Mouse (Mus musculus): Measurements from ENCODE around the gene Pbld1.

Pbld1 gene

GRCm38 (mm10) chr10:63059862-63060261 is at the start of gene Pbld1:
TSS of gene Pbld1 (plus strand) at chr10:63060162.
- no peak for DNase-seq (ENCODE audit: low read depth, low spot score)

GRCm38 (mm10) chr10:63010268-63010667 is 49.7 kb upstream of the Pbld1 start:
- no peak for DNase-seq (ENCODE audit: low read depth, low spot score)

DNA sequence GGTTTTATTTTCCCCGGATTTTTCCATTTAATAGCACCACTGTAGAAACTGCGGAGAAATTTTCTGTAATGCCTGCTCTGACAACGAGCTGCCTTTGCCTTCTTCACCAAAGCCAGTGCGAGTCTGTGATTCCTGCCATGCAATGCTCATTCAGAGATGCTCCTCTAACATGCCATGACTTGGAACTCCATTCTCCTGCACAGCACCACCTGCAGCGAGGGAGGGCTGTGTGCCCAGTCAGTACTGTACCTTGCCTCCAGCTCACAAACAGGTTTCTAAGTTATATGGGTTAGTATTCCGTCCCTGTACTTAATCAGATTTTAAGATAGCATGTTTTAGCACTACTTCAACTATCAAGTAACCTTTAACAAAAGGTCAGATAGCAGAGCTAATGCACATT is 48.4 kb upstream of the Pbld1 start:
- DNase-seq (ENCODE audit: low read depth, low spot score) = peak; percentile 63

DNA sequence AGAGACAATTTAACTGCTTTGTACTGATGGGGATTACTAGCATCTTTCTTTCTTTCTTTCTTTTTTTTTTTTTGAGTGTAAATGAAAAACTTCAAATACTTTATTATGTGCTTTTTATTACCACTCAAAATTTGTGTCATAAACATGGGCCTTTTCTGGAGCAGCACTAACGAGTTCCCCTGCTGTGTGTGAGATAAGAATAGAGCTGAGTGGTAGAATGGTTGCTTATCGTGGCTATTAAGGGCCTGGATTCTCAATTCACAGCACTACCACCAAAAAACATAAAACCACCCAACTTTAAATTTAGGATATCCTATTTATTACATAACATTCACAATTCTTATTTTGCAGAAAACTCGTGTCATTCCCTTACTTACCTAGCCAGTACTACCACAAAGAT is 46.5 kb upstream of the Pbld1 start:
- DNase-seq (ENCODE audit: low read depth, low spot score) = no peak

DNA sequence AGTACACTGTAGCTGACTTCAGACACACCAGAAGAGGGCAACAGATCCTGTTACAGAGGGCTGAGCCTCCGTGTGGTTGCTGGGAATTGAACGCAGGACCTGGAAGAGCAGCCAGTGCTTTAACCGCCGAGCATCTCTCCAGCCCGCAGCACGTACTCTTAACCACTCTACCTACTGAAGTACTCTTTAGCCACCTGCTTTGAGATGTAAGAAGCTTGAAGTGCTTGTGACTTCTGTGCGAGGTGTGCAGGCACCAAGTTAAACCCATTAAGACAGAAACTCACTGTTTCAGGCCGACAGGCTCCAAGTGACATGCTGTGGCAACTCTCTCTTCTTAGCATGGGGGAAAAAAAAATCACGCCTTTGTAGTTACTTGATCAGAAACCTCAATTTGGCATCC is 45.8 kb upstream of the Pbld1 start:
- DNase-seq (ENCODE audit: low read depth, low spot score) = no peak

DNA sequence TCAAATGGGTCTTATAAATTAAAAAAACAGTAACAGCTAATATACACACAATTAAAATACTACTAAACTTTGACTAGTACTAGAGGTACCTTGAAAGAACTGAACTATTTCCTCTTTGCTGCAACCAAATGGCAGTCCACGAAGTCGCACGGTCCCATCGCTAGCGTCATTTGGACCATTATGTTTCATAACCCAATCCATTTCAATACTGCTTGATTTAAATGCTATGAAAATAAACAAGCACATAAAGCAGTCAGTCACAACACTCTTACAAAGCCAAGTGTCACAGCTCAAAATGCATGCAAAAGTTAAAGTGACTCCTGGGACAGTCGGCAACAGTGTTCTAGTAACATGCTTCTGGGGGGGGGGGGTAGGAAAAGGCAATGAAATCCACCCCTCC is 40.7 kb upstream of the Pbld1 start:
- DNase-seq (ENCODE audit: low read depth, low spot score) = no peak

DNA sequence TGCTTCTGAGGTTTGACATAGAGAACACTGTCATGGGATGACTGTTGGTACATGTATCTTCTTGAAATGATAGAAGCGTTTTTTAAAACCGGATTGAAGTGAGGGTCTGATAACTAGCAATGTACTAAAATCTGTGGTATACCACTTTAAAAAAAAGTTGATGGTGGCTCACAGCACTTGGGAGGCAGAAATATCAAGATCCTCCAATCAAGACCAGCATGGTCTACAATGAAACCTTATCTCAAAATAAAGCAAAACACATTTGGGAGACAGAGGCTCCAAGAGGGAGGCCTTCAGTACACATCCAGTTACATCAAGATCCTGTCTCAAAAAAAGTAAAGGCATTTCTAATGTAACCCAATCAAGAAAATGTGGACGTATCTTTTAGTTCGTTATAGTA is 38.3 kb upstream of the Pbld1 start:
- DNase-seq (ENCODE audit: low read depth, low spot score) = no peak

DNA sequence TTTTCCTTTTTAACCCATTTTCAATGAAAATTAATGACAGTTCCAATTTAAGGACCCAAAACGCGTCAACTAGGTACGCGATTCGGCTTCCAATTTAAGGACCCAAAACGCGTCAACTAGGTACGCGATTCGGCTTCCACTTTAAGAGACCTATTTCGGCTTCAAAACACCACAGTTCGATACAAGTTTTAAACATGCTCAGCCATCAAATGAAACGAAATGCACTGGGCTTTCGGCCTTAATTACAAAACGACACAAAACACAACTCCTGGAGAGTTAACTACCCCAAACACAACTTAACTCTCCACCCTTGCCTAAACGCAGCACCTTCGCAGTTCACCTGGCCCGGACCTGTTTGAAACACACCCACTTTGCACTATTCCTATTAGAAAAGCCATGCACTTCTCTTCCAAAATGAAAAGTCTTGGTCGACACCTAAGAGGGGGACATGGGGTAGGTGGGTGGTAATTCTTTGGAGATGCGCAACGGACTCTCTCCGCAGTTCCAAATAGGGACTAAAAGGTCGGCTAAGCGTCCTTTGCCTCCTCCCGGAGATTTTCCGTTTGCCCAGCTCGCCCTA is 37.3 kb upstream of the Pbld1 start:
- no peak for DNase-seq (ENCODE audit: low read depth, low spot score)

DNA sequence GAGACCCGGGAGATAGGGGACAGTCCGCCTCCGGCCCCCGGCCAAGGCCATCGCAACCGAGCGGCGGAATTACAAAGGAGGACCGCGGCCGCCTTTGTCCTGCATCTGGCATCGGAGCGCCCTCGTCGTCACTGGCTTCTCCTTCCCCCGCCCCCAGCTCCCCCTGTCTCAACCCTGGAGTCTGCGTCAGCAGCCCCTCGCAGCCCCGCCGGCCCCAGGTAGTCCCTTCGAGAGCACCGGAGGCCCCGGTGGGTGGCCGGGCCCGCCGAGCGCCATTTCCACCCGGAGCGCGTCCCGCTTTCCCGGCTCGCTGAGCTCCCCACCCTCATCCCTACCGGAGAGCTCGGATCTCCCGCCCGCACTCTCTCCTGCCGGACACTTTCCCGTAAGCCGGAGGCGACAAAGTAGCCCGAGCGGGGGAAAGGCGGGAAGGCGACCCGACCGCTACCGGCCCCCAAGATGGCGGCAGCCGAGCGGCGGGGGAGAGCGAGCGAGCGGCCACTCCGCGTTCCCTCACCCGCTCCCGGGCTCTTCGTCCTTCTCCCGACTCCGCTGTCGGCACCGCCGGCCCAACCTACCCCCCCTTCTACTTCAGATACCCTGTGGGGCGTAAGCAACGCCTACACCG is 36.7 kb upstream of the Pbld1 start:
- DNase-seq (ENCODE audit: low read depth, low spot score) = peak; percentile 72

GRCm38 (mm10) chr10:63023749-63024579 is 36.0 kb upstream of the Pbld1 start, which contains the start of the genes Hnrnph3 and Pbld2:
TSS of gene Hnrnph3 (minus strand) at chr10:63024217.
TSS of gene Pbld2 (plus strand) at chr10:63024315.
- peak; percentile 99 for DNase-seq (ENCODE audit: low read depth, low spot score)

DNA sequence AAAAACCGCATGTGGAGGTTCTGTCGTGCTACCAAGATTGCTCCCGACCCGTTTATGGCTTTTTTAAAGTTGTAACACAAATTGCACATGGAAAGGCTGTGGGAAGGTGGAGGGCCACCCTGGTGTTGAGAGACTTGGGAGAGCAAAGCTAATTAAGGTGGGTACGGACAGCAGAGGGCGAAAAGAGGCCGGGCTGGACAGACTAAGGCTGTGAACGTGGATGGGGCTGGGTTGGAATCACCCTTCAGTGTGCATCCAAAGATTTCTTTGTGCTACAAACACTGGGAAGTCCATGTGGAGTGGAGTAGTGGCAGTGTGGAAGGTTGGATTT is 35.4 kb upstream of the Pbld1 start:
- peak; percentile 88 for DNase-seq (ENCODE audit: low read depth, low spot score)

GRCm38 (mm10) chr10:63025016-63025415 is 34.9 kb upstream of the Pbld1 start:
- DNase-seq (ENCODE audit: low read depth, low spot score) = no peak

- DNase-seq (ENCODE audit: low read depth, low spot score) = no peak
These were observed 34.4 kb upstream of the Pbld1 start for GRCm38 (mm10) chr10:63025491-63026011.

GRCm38 (mm10) chr10:63026156-63026794 is 33.7 kb upstream of the Pbld1 start:
- peak; percentile 74 for DNase-seq (ENCODE audit: low read depth, low spot score)

DNA sequence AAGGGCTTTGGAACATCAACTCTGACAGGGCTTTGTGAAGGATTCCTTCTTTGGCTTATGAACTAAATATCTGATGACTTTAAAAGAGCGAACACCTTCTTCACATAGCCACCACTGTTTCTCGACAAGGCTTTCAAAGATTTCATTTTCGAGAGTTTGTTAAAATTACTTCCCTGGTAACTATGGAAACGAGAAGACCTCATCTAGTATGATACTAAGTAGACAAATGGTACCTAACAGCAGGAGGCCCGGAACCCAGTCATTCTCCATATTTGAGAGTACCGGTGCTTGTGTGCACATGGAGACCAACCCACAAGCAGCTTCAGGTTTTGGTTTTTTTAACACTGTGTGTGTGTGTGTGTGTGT is 33.2 kb upstream of the Pbld1 start:
- peak; percentile 59 for DNase-seq (ENCODE audit: low read depth, low spot score)

DNA sequence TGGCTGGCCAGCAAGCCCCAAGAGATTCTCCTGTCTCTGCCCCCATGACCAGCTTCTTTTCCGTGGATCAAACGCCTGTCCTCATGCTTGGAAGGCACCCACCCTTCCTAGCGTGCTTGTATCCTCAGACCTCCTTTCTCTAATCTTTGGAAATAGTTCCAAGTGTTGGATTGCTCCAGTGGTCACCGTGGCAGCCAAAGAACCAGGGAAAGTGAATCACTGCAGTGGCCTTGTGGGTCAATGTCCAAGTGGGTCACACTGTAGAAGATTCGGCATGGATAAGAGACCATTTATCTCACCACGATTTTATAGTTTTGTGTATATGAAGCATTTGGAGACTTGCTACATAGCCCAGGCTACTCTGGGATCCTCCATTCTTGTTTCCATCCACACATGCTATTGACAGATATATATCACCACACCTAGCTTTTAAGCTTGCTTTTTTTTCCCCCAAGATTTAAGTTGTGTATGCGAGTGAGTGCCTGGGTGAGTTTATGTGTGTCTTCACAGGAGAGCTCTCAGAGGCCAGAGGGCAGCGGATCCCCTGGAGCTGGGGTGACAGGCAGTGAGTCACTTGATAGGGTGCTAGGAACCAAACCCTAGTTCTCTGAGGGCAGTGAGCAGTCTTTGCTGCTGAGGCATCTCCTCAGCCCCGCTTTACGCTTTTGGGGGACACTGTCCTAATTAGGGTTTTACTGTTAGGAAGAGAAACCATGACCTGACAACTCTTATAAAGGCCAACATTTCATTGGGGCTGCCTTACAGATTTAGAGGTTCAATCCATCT is 32.4 kb upstream of the Pbld1 start:
- no peak for DNase-seq (ENCODE audit: low read depth, low spot score)

DNA sequence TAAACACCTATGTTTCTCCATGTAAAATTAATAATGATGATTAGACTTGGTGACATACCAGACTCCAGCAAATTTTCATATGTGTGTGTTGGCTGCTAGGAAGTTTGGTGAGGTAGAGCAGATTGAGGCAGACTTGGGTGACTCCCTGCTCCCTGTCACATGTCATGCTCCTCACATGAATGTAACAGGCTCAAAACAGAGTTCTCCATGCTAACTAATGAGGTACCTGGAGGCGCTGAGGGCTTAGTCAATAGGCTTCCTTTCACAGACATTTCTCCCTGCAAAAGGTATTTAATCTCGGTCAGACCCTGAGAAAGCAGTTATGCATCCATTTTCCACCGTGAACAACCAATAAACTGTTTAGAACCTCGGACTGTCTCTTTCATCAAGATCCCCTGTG is 31.6 kb upstream of the Pbld1 start:
- DNase-seq (ENCODE audit: low read depth, low spot score) = no peak

- DNase-seq (ENCODE audit: low read depth, low spot score) = no peak
These were observed 27.7 kb upstream of the Pbld1 start for GRCm38 (mm10) chr10:63032267-63032666.

GRCm38 (mm10) chr10:63032956-63033355 is 27.0 kb upstream of the Pbld1 start:
- no peak for DNase-seq (ENCODE audit: low read depth, low spot score)

- no peak for DNase-seq (ENCODE audit: low read depth, low spot score)
These were observed 21.2 kb upstream of the Pbld1 start for GRCm38 (mm10) chr10:63038571-63039320.

Measured in brain, adult 2 months (tissue).